Mouse (Mus musculus) small intestine, adult 2 months (tissue): ENCODE measurements around the gene Yy1.

Experiments
- CTCF ChIP-seq: fragments of 200-500 bp; IDR thresholded peaks from 2 replicates; pipeline ENCODE4 v1.5.1; 2012; ENCODE audit warnings: low read depth, mild to moderate bottlenecking, control low read depth, inconsistent platforms, low read length, moderate library complexity, mixed read lengths; ENCODE audit not compliant: insufficient replicate concordance, insufficient read length; ENCODE audit errors: extremely low read depth
- POLR2A ChIP-seq: fragments of 200-500 bp; IDR thresholded peaks from 2 replicates; pipeline ENCODE4 v1.6.1; 2012; ENCODE audit warnings: low read depth, mild to moderate bottlenecking, control low read depth, inconsistent platforms, low read length, moderate library complexity

GRCm38 (mm10) chr12:108768196-108768854 is 24.4 kb upstream of the Yy1 start:
- TF ChIP-seq CTCF = no peak
- TF ChIP-seq POLR2A = no peak
